Mouse (Mus musculus) heart, embryonic 15.5 days (tissue): Measurements from ENCODE around the gene Cd70. TPM values are rescaled to one million over a fixed set of nuclear protein-coding genes. Genes with fewer than 3 reads are reported as not detected.
A peak's percentile ranks its signal among the peaks of the same experiment; 100 is the strongest.

Source experiments
- ATAC-seq: fragments of 200-750 bp; cut with Nextera tagmentation; replicated peaks from 2 replicates; pipeline ENCODE4 v1.8.0; 2017; ENCODE audit warnings: low read depth, moderate TSS enrichment; ENCODE audit not compliant: insufficient number of reproducible peaks, insufficient read depth, low FRiP score
- H3K27ac ChIP-seq: fragments of 300-500 bp; sonication (generic); 2 replicates; pipeline ENCODE4 v1.5.1; 2015; ENCODE audit warnings: mild to moderate bottlenecking, inconsistent platforms
- H3K27me3 ChIP-seq: fragments of 300-500 bp; sonication (generic); 2 replicates; pipeline ENCODE4 v1.6.1; 2015; ENCODE audit warnings: inconsistent platforms
- H3K36me3 ChIP-seq: fragments of 300-500 bp; sonication (generic); 2 replicates; pipeline ENCODE4 v1.6.1; 2015; ENCODE audit warnings: mild to moderate bottlenecking, inconsistent platforms
- H3K4me1 ChIP-seq: fragments of 300-500 bp; sonication (generic); replicated peaks from 2 replicates; pipeline ENCODE4 v1.6.1; 2015; ENCODE audit warnings: inconsistent platforms
- H3K4me2 ChIP-seq: fragments of 300-500 bp; sonication (generic); 2 replicates; pipeline ENCODE4 v1.6.1; 2015; ENCODE audit warnings: inconsistent platforms, mild to moderate bottlenecking, moderate library complexity
- H3K4me3 ChIP-seq: fragments of 300-500 bp; sonication (generic); 2 replicates; pipeline ENCODE4 v1.5.1; 2015; ENCODE audit warnings: mild to moderate bottlenecking, inconsistent platforms
- H3K9ac ChIP-seq: fragments of 300-500 bp; sonication (generic); 2 replicates; pipeline ENCODE4 v1.6.1; 2015; ENCODE audit warnings: mild to moderate bottlenecking, inconsistent platforms
- H3K9me3 ChIP-seq: fragments of 300-500 bp; sonication (generic); replicated peaks from 2 replicates; pipeline ENCODE4 v1.6.1; 2016; ENCODE audit warnings: inconsistent platforms
- WGBS: fragments of 180-500 bp; shearing (Covaris S2); methylation state at CpG from one replicate; pipeline ENCODE4 v1.1.7; 2015; ENCODE audit warnings: mixed read lengths; 5-methylcytosine and 5-hydroxymethylcytosine counted together
- polyA plus RNA-seq: library from polyadenylated mRNA; unstranded; fragments of >200 nt; fragmentation: Nextera tagmentation; extraction: Ambion mirVana; gene quantifications from 2 replicates; pipeline ENCODE4 v1.2.1, GENCODE M21; 2015

The Cd70 gene
- not detected in 2 replicates for polyA plus RNA-seq

GRCm38 (mm10) chr17:57148994-57149803 lies at the start of gene Cd70:
Cd70 (minus strand) TSS chr17:57149777.
- Histone ChIP-seq H3K27me3 (peaks cover 55% of the 10 kb centered on the region), H3K4me2 (peak within 1 kb of the TSS; percentile 57), H3K9me3 (no peaks in the 10 kb centered on the region), H3K4me3 (peak within 1 kb of the TSS; percentile 36), H3K27ac (no peak within 1 kb of the TSS), H3K4me1 (peaks cover 7% of the 10 kb centered on the region), H3K36me3 (no peaks in the 10 kb centered on the region), H3K9ac (peak within 1 kb of the TSS; percentile 14; the same call in 1 of the 2 replicates)
- WGBS, result 2% methylated on average over 39 of the region's 39 CpGs
- ATAC-seq, result no peak

DNA sequence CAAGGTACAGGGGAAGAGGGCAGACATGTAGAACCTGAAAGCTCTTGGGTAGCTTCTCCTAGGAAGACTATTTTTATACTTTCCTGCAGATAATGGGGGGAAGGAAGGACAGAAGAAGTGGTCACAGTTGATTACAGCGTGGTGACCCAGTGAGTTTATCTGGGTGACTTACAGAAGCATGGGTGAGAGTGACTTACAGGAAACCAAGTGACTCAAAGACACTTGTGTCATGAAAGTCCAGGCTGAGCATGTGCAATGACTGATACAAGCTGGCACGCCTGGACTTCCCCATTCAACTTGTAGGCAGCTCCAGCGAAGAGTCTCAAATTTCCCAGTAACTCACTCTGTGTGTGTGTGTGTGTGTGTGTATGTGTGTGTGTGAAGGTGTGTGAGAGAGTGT lies 48.7 kb upstream of the Cd70 start:
- no peak overlapping the region for H3K4me3 ChIP-seq
- H3K4me1 ChIP-seq, result no peaks in the 10 kb centered on the region
- 56% methylated on average over 3 of the region's 3 CpGs for WGBS
- H3K9me3 ChIP-seq, result no peaks in the 10 kb centered on the region
- H3K36me3 ChIP-seq, result no peaks in the 10 kb centered on the region
- H3K4me2 ChIP-seq, result no peak overlapping the region
- no peak for ATAC-seq
- H3K9ac ChIP-seq, result no peak overlapping the region
- no peak overlapping the region for H3K27ac ChIP-seq
- no peaks in the 10 kb centered on the region for H3K27me3 ChIP-seq

- no peak overlapping the region for H3K4me3 ChIP-seq
- H3K27ac ChIP-seq, result no peak overlapping the region
- ATAC-seq, result no peak
- no peak overlapping the region for H3K4me2 ChIP-seq
- no peaks in the 10 kb centered on the region for H3K36me3 ChIP-seq
- H3K4me1 ChIP-seq, result no peaks in the 10 kb centered on the region
- 68% methylated on average over 8 of the region's 8 CpGs for WGBS
- no peaks in the 10 kb centered on the region for H3K27me3 ChIP-seq
- no peaks in the 10 kb centered on the region for H3K9me3 ChIP-seq
- H3K9ac ChIP-seq, result no peak overlapping the region
These were observed 45.9 kb upstream of the Cd70 start for GRCm38 (mm10) chr17:57195326-57196010.

DNA sequence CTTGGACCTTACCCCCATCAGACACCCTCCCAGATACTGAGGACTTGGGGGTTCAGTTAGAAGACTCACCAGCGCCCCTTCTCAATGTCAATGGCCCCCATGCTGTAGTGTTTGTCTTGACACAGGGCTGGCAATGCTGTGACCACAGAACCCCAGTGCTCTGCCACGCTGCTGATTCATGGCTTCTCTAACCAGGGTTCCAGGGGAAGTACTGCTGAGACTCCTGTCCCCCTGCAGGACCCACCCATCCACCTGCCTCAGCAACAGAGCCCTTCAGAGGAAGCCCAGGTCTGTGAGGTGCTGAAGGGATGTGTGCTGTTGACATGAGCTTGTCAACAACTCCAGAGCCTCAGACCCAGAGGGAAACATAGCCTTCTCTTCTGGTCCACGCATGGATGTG lies 45.2 kb upstream of the Cd70 start:
- Histone ChIP-seq H3K9me3 (no peaks in the 10 kb centered on the region), H3K36me3 (no peaks in the 10 kb centered on the region), H3K4me2 (no peak overlapping the region), H3K27ac (no peak overlapping the region), H3K4me1 (no peaks in the 10 kb centered on the region), H3K9ac (no peak overlapping the region), H3K27me3 (no peaks in the 10 kb centered on the region), H3K4me3 (no peak overlapping the region)
- no peak for ATAC-seq
- 68% methylated on average over 3 of the region's 3 CpGs for WGBS

GRCm38 (mm10) chr17:57194041-57194507 lies 44.5 kb upstream of the Cd70 start, which contains the start of gene Tnfsf14:
Tnfsf14 (minus strand) TSS chr17:57194177.
- Histone ChIP-seq H3K27me3 (no peaks in the 10 kb centered on the region), H3K36me3 (no peaks in the 10 kb centered on the region), H3K4me1 (no peaks in the 10 kb centered on the region), H3K4me3 (no peak within 1 kb of the TSS), H3K4me2 (no peak within 1 kb of the TSS; the same call in 1 of the 2 replicates), H3K9me3 (no peaks in the 10 kb centered on the region), H3K9ac (no peak within 1 kb of the TSS), H3K27ac (no peak within 1 kb of the TSS)
- no peak for ATAC-seq
- WGBS, result 68% methylated on average over 11 of the region's 11 CpGs

DNA sequence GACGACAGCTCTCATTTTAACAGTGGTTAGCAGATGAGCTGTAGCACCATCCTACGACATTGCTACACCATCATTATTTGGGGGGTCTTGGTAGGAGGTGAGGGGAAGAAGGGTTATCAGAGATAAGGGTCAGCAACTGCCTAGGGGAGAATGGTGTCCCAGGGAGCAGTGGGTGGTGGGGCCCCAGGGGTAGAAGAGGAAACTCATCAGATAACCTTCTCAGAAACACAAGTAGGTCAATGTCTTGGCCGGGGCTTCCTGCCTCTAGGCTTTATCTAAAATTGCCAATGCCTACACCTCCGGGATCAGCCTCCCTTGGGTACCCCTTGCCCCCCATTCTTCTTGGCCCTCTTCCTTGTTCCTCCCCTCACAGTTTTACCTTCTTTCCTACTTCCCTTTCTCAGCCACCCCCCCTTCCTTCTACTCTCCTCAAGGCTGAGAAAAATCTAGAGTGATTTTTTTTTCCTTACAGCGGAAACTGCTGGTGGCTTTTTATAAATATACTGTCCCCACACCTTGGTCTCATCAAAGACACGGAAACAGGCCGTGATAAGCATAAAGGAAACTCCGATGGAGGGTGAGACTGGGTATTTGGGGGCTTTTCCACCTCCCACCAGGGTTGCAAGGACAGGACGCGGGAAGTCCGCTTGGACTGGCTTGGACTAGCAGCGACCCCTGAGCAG lies 39.1 kb upstream of the Cd70 start:
- no peak for ATAC-seq
- H3K9me3 ChIP-seq, result no peaks in the 10 kb centered on the region
- 60% methylated on average over 12 of the region's 12 CpGs for WGBS

DNA sequence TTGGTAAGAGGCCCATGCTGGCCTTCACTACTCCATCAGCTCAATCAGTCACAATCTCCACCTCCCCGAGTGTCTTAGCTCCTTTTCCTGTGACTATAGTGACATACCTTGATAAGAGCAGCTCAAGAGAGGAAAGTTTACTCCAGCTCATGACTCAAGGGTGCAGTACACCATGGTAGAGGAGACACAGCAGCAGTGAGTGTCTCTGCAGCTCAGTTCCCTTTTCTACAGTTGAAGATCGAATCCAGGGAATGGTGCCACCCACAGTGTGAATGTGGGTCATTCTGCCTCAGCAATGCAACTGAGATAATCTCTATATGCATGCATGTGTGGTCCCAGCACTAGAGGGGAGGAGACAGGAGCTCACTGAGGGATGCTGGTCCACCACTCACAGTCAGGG lies 36.1 kb upstream of the Cd70 start:
- no peak overlapping the region for H3K4me2 ChIP-seq
- H3K36me3 ChIP-seq, result no peaks in the 10 kb centered on the region
- H3K27me3 ChIP-seq, result no peaks in the 10 kb centered on the region
- H3K9ac ChIP-seq, result no peak overlapping the region
- no peaks in the 10 kb centered on the region for H3K9me3 ChIP-seq
- ATAC-seq, result no peak
- no peaks in the 10 kb centered on the region for H3K4me1 ChIP-seq
- no peak overlapping the region for H3K27ac ChIP-seq
- WGBS, result 53% methylated on average over 2 of the region's 2 CpGs
- no peak overlapping the region for H3K4me3 ChIP-seq

More for the DNA sequence above, 39.1 kb upstream of the Cd70 start:
- Histone ChIP-seq H3K9ac (no peak overlapping the region), H3K27ac (no peak overlapping the region), H3K4me3 (no peak overlapping the region), H3K4me1 (no peaks in the 10 kb centered on the region), H3K4me2 (no peak overlapping the region), H3K27me3 (no peaks in the 10 kb centered on the region), H3K36me3 (no peaks in the 10 kb centered on the region)

DNA sequence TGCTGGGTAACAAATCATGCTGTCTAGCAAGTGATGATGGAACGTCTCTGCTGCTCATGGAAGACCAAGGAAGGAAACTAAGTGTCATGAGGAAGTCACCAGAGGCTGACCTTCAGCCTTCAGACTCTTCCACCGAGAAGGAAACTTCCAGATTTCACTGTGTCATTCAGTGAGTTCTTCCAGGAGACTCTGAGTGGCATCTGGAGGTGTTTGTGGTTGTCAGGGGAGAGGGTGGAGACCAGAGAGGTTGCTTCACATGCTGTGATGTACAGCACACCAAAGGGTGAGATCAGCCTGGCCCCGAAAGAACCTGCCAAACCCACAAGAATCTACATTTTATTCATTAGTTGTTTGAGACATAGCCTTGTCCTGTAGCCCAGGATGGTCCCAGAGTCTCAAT lies 33.3 kb upstream of the Cd70 start:
- Histone ChIP-seq H3K4me3 (no peak overlapping the region), H3K9me3 (no peaks in the 10 kb centered on the region), H3K36me3 (no peaks in the 10 kb centered on the region), H3K27ac (no peak overlapping the region), H3K4me2 (no peak overlapping the region), H3K9ac (no peak overlapping the region), H3K4me1 (no peaks in the 10 kb centered on the region), H3K27me3 (no peaks in the 10 kb centered on the region)
- no peak for ATAC-seq
- 52% methylated on average over 3 of the region's 3 CpGs for WGBS

- no peak for ATAC-seq
- no peaks in the 10 kb centered on the region for H3K9me3 ChIP-seq
- no peaks in the 10 kb centered on the region for H3K36me3 ChIP-seq
- 34% methylated on average over 8 of the region's 8 CpGs for WGBS
- H3K4me3 ChIP-seq, result no peak overlapping the region
- H3K9ac ChIP-seq, result no peak overlapping the region
- no peaks in the 10 kb centered on the region for H3K4me1 ChIP-seq
- no peaks in the 10 kb centered on the region for H3K27me3 ChIP-seq
- no peak overlapping the region for H3K27ac ChIP-seq
- no peak overlapping the region for H3K4me2 ChIP-seq
These were observed 30.8 kb upstream of the Cd70 start for GRCm38 (mm10) chr17:57180363-57180762.

GRCm38 (mm10) chr17:57173351-57173750 lies 23.8 kb upstream of the Cd70 start:
- Histone ChIP-seq H3K36me3 (no peaks in the 10 kb centered on the region), H3K9me3 (no peaks in the 10 kb centered on the region), H3K4me1 (no peaks in the 10 kb centered on the region), H3K27me3 (no peaks in the 10 kb centered on the region), H3K4me3 (no peak overlapping the region), H3K9ac (no peak overlapping the region), H3K27ac (no peak overlapping the region), H3K4me2 (no peak overlapping the region)
- WGBS, result 44% methylated on average over 4 of the region's 4 CpGs
- ATAC-seq, result no peak

- H3K27ac ChIP-seq, result no peak overlapping the region
- H3K9ac ChIP-seq, result no peak overlapping the region
- H3K27me3 ChIP-seq, result no peaks in the 10 kb centered on the region
- no peaks in the 10 kb centered on the region for H3K36me3 ChIP-seq
- no peak for ATAC-seq
- no peak overlapping the region for H3K4me2 ChIP-seq
- H3K4me1 ChIP-seq, result no peaks in the 10 kb centered on the region
- H3K9me3 ChIP-seq, result no peaks in the 10 kb centered on the region
- WGBS, result 47% methylated on average over 5 of the region's 5 CpGs
- H3K4me3 ChIP-seq, result no peak overlapping the region
These were observed 22.8 kb upstream of the Cd70 start for GRCm38 (mm10) chr17:57172378-57172777.
